Mouse (Mus musculus): ENCODE measurements around the gene Sugp1.

DNA sequence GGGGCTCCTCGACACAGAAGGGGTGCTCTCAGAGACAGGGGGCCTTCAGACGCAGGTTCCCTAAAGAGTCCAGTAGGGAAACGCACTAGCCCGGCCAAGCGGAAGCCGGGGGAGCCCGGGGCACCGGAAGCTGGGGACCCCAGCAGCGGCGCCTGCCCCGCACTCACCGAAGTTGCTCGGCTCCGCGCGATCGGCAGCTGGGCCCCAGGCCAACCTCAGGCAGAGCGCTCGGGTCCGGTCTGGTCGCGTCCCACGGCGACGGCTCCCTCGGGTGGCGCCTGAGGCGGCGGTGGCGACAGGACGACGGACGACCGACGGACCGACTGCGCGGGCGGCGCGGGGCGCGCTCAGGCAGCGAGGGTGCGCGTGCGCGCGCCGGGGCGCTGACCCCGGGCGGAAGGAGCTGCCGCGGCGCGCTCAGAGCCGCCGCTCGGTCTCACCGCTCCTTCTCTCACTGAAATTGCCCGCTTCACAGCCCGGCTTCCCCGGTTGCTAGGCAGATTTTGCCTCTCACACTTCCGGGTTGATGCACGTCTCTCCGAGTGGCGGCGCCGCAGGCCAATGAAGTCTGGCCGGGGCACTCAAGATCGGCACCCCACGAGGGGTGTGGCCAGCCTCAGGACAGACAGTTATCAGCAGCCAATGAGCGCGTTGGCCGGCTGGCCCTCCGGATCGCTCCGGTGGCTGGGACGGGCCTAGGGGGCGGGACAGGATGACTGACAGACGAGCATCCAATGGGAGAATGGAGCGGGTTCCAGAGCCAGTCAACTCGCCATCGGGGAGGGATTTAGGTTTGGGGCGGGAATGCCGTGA is 46.6 kb upstream of the Sugp1 start, which contains the start of gene Gatad2a:
- peak; percentile 46; the same call in 1 of the 2 replicates for TF ChIP-seq POLR2A (IDR thresholded peaks at IDR 0.05; ENCODE audit: extremely low read depth, insufficient read depth, low read length)
- TF ChIP-seq CTCF (IDR thresholded peaks at IDR 0.05; ENCODE audit: extremely low read depth, insufficient read depth, low read length) = no peak
